Comparison of ENCODE assay signal across 9 mouse cellular contexts in the genomic region with DNA sequence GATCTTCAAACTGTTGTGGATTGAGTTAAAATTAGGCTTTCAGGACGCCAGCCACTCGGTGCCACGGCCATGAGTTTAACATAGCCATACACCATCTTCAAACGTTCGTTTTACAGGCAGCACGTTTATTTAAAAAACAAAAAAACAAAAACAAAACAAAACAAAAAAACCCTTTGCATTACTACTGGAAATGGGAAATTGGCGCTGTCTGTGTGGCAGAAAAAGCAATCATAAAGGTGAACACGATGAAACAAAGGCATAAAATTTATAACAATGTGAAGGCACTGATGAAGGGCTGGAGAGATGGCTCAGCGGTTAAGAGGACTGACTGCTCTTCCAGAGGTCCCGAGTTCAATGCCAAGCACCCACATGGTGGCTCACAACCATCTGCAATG. TPM values are rescaled to one million over a fixed set of nuclear protein-coding genes. Genes with fewer than 3 reads are reported as not detected.
A peak's percentile ranks its signal among the peaks of the same experiment; 100 is the strongest.
DNase-seq lines count a peak whose midpoint lies in the region; ATAC-seq and TF ChIP-seq lines count a peak whose summit lies in the region.
"Had no signal": no experiment of that assay in that cellular context is flagged by ENCODE, and none has a peak within 500 bp of the region (broad histone marks: within the 10 kb centered on the region; RNA-seq: fewer than 3 reads in every experiment).

A gene (minus strand): TSS at position 96 of the 395 bp plus-strand sequence.

- TF ChIP-seq CTCF in heart, postnatal 0 days (IDR thresholded peaks at IDR 0.05; ENCODE audit: low read depth), result no peak
- TF ChIP-seq CTCF in cortical plate, adult 2 months (IDR thresholded peaks at IDR 0.05; ENCODE audit: extremely low read depth, insufficient read depth, low read length), result no peak

- ATAC-seq in heart, postnatal 0 days (ENCODE audit: insufficient read depth, low read depth), result no peak
- no peak for ATAC-seq in hindbrain, embryonic 11.5 days (ENCODE audit: low FRiP score)
- ATAC-seq in megakaryocyte progenitor cell, adult 5-6 weeks (replicated peaks; ENCODE audit: poor library complexity), result no peak

- H3K27ac ChIP-seq in heart, postnatal 0 days (ENCODE audit: low read depth), result no peak within 1 kb of the TSS
- H3K27ac ChIP-seq in cortical plate, adult 2 months (ENCODE audit: insufficient read depth, low read length), result no peak within 1 kb of the TSS
- no peak within 1 kb of the TSS for H3K27ac ChIP-seq in hindbrain, embryonic 11.5 days (ENCODE audit: low read depth, low read length)
- peak within 1 kb of the TSS; percentile 89 for H3K27ac ChIP-seq in midbrain, embryonic 10.5 days (replicated peaks)

- TF ChIP-seq POLR2A in cortical plate, adult 2 months (IDR thresholded peaks at IDR 0.05; ENCODE audit: extremely low read depth, insufficient read depth, low read length), result no peak

- H3K4me3 ChIP-seq in heart, postnatal 0 days (ENCODE audit: low read depth, low read length), result peak within 1 kb of the TSS; percentile 49
- peak within 1 kb of the TSS; percentile 35 for H3K4me3 ChIP-seq in cortical plate, adult 2 months (ENCODE audit: insufficient read depth, low read length)
- peak within 1 kb of the TSS; percentile 40 for H3K4me3 ChIP-seq in hindbrain, embryonic 11.5 days (ENCODE audit: low read depth, low read length)
- peak within 1 kb of the TSS; percentile 62 for H3K4me3 ChIP-seq in midbrain, embryonic 10.5 days

- H3K9ac ChIP-seq in heart, postnatal 0 days (replicated peaks; ENCODE audit: low read depth, low read length), result 0 out of 2 replicates have a peak within 1 kb of the TSS, but pooled peaks have one; percentile 25
- H3K9ac ChIP-seq in hindbrain, embryonic 11.5 days (ENCODE audit: low read depth, low read length), result peak within 1 kb of the TSS; percentile 74

- no peaks in the 10 kb centered on the region for H3K27me3 ChIP-seq in heart, postnatal 0 days (ENCODE audit: control insufficient read depth, insufficient read depth, low read length)
- no peaks in the 10 kb centered on the region for H3K27me3 ChIP-seq in hindbrain, embryonic 11.5 days (ENCODE audit: control insufficient read depth, insufficient read depth, low read length)
- peaks cover 9% of the 10 kb centered on the region for H3K27me3 ChIP-seq in midbrain, embryonic 10.5 days (ENCODE audit: low read depth, poor library complexity, severe bottlenecking)

- 31% methylated on average over 10 of the region's 10 CpGs for WGBS in heart, postnatal 0 days
- 39% methylated on average over 10 of the region's 10 CpGs for WGBS in hindbrain, embryonic 11.5 days
- WGBS in midbrain, embryonic 10.5 days, result 40% methylated on average over 10 of the region's 10 CpGs

- peaks cover 5% of the 10 kb centered on the region; the same call in 1 of the 2 replicates for H3K4me1 ChIP-seq in heart, postnatal 0 days (ENCODE audit: control insufficient read depth, insufficient read depth)
- H3K4me1 ChIP-seq in cortical plate, adult 2 months (ENCODE audit: control insufficient read depth, insufficient read depth, low read length), result no peaks in the 10 kb centered on the region
- no peaks in the 10 kb centered on the region for H3K4me1 ChIP-seq in hindbrain, embryonic 11.5 days (replicated peaks; ENCODE audit: control insufficient read depth, insufficient read depth, low read length)
- peaks cover 14% of the 10 kb centered on the region for H3K4me1 ChIP-seq in midbrain, embryonic 10.5 days

- DNase-seq in heart, postnatal 0 days (ENCODE audit: low spot score), result no peak
- DNase-seq in heart, adult 8-10 months (ENCODE audit: low spot score), result no peak
- peak; percentile 20 for DNase-seq in hindbrain, embryonic 11.5 days (ENCODE audit: low spot score)
- DNase-seq in midbrain, embryonic 10.5 days (ENCODE audit: low spot score), result no peak
- DNase-seq in frontal cortex, postnatal 25 days (ENCODE audit: low spot score in 2 of 2), result no peak
- no peak for DNase-seq in adrenal gland, postnatal 10 days

- no peaks in the 10 kb centered on the region for H3K36me3 ChIP-seq in heart, postnatal 0 days (replicated peaks; ENCODE audit: control insufficient read depth, insufficient read depth, low read length)
- no peaks in the 10 kb centered on the region for H3K36me3 ChIP-seq in hindbrain, embryonic 11.5 days (ENCODE audit: control insufficient read depth, insufficient read depth, low read length)
- no peaks in the 10 kb centered on the region for H3K36me3 ChIP-seq in midbrain, embryonic 10.5 days
- H3K36me3 ChIP-seq: G1E had no signal

- H3K4me2 ChIP-seq in heart, postnatal 0 days (ENCODE audit: low read depth, low read length), result peak within 1 kb of the TSS; percentile 80
- H3K4me2 ChIP-seq in hindbrain, embryonic 11.5 days (replicated peaks; ENCODE audit: low read depth, low read length), result peak within 1 kb of the TSS; percentile 80

- no peak for TF ChIP-seq EP300 in heart, postnatal 0 days (IDR thresholded peaks at IDR 0.05; ENCODE audit: low read depth)

- H3K9me3 ChIP-seq in heart, postnatal 0 days (replicated peaks; ENCODE audit: control insufficient read depth, low read length), result no peaks in the 10 kb centered on the region
- H3K9me3 ChIP-seq in hindbrain, embryonic 11.5 days (ENCODE audit: control insufficient read depth, low read length), result no peaks in the 10 kb centered on the region
- no peaks in the 10 kb centered on the region for H3K9me3 ChIP-seq in midbrain, embryonic 10.5 days (replicated peaks)
- H3K9me3 ChIP-seq: G1E had no signal

RNA-seq across cellular contexts. Expression of the gene that starts here (rescaled TPM):
- not detected in 2 replicates for total RNA-seq in heart, postnatal 0 days (2014; rRNA removed; ENCODE audit: low replicate concordance)
- 0.19 and 0.62 TPM in 2 replicates for polyA plus RNA-seq in heart, postnatal 0 days (2015; fragmentation: Nextera tagmentation; extraction: Ambion mirVana)
- total RNA-seq in heart, adult 8-10 months (2022), result under 1 TPM in 1 of 4 experiments, not detected in 3; 0.28 TPM
- 0.95 and 1.8 TPM in 2 replicates for polyA plus RNA-seq in cortical plate, adult 2 months (2012; rRNA removed)
- polyA plus RNA-seq in hindbrain, embryonic 11.5 days (2014; fragmentation: Nextera tagmentation; extraction: Ambion mirVana), result 8.7 and 8.9 TPM in 2 replicates
- polyA plus RNA-seq in midbrain, embryonic 10.5 days (2016; fragmentation: Nextera tagmentation; extraction: Ambion mirVana), result 6.1 and 6.8 TPM in 2 replicates
- under 1 TPM in 1 of 2 experiments, not detected in 1; 0.21 TPM for total RNA-seq in adrenal gland, postnatal 10 days (2021)
- not detected in 2 replicates for total RNA-seq in megakaryocyte progenitor cell, adult 5-6 weeks (2015)
- not detected in 2 replicates for total RNA-seq in megakaryocyte progenitor cell, adult 5-6 weeks (2017)
- total RNA-seq: G1E had no signal
- polyA plus RNA-seq: G1E had no signal
